Mouse (Mus musculus) frontal cortex, adult 2 months (tissue): ENCODE data around the gene Dlx5. TPM values are rescaled to one million over a fixed set of nuclear protein-coding genes. Genes with fewer than 3 reads are reported as not detected.

ENCODE experiments used
- DNase-seq, 2 experiments: peaks; one replicate each; pipeline ENCODE4 v3.0.0; 2022; ENCODE audit warnings: low spot score in 1 of 2; ENCODE audit errors: extremely low spot score in 1 of 2
- polyA plus RNA-seq: library from polyadenylated mRNA; depleted of rRNA; stranded (reverse); fragments of >200 nt; gene quantifications from 2 replicates; pipeline ENCODE4 v1.2.3, GENCODE M21; 2012

Gene Dlx5
- polyA plus RNA-seq, 1 experiment = 20.9 TPM

DNA sequence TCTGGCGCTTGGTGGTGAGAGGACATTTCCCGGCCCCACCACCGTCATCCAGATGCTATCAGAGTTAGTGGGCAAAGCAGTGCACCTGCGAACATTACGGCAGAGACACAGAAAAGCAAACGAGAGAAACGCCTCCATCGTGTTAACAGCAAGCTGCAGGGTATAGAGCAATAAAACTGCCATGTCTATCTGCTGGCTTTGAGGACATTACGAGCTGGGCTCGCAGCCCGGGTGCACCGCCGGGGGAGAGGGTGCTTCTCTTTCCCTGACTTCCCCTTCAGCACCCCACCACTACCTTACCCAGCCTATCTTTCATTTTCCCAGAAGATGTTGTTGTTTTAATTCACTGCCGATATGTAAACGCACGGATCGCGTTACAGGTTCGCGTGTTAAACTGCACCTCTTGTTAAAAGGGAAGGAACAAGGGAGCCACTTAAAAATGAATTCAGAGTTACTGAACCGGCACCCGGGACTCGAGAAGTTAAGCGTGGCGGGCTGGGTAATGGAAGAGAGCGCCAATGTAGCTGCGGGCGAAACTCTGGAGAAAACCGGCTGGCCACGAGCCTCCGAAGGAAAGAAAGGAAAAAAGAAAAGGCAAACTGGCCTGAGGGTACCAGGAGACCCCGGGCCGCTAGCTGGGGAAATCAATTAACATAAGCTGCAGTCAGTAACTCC, 21.3 kb downstream of the Dlx5 start:
- no peak for DNase-seq

- no peak for DNase-seq
Measured at GRCm38 (mm10) chr6:6859950-6860410, 21.9 kb downstream of the Dlx5 start.

GRCm38 (mm10) chr6:6859111-6859949, 22.6 kb downstream of the Dlx5 start:
- no peak for DNase-seq

DNA sequence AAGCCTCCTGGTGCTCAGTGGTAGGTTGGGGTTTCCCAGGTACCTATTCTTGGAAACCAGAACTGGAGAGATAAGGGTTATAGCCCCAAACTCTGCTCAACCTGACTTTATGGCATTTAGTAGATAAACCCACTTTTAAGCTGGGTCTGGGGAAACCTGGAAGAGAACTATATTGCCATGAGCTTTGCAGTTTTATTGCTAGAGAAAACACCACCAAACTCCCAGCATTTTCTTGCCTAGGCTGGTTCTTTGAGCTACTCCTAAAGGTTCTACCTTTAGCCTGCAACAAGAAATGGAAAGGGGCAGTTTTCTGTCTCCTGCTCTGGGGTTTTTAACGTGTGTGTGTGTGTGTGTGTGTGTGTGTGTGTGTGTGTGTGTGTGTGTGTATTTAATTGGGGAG, 23.3 kb downstream of the Dlx5 start:
- DNase-seq = no peak

- no peak for DNase-seq
Measured at GRCm38 (mm10) chr6:6857766-6858165, 24.1 kb downstream of the Dlx5 start.

DNA sequence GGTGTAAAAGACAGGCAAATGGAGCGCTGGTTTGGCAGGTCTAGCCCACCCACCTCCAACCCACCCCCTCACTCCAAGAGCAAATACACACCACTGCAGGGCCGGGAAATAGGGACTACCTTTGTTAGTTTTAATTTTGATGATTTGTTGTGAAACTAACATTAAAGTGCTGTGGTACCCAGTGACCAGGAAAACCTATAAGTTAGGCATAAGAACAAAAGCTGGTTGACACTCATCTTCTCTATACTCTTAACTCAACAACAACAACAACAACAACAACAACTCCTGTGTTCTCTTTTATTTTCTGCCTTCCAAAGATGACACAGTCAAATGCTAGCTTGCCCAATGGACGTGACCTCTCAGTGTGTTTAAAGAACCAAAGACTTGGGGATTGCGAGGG, 25.0 kb downstream of the Dlx5 start:
- DNase-seq = no peak

DNA sequence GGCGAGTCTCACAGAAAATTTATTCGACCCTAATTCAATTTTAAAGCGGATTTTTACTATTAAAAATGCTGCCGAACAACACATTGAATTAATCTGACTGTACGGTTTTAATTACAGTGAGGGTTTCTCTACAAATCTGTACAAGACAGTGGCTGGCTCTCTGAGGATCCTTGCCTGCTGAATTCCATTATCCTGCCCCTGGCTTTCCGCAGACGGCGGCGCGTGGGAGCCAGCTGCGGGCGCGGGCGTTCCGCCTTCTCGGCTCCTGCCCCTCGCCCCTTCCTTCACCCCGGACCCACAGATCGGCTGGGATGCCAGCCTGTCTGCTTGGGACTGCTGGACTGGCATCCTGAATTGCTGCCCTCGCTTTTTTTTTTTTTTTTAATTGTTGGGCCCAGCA, 25.6 kb downstream of the Dlx5 start:
- no peak for DNase-seq

DNA sequence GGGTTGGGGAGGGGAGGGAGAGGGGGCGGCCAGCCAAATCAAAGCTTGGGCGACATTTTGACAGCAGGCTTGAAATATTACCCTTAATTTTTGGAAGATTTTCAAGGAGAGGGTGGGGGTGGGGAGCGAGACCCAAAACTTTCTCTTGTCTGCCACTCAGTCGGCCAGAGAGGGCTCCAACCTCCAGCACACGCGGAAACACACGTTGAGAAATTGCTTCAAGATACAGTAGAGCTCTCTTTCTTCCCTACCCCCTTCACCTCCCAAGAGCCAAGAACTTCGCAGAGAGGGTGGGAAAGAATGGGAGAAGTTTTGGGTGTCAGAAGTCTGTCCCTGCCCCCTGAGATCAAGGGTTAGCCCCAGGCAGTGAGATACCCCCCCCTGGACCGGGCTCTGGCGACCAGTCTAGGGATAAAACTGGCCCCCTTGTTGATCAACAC, 26.1 kb downstream of the Dlx5 start:
- DNase-seq = no peak

- no peak for DNase-seq
Measured at GRCm38 (mm10) chr6:6854902-6855745, 26.8 kb downstream of the Dlx5 start.

DNA sequence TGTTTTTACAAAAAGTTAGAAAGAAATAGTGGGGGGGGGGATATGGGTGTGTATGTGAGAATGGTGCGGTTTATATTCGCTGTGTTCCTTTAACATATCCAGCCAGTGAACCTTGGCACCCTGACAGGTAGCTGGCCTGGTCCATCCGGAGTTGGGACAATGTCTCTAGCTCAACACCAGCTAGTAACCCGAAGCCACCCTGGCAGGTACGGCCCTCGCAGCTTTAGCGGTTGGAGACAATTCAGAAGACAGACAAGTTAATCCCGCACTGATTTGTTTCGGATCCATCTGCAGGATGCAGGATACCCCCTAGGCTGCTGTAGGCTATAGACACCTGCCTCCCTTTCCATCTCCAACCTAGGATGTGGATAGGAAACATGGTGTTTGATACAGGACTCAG, 27.7 kb downstream of the Dlx5 start:
- no peak for DNase-seq

- DNase-seq = no peak
Measured at GRCm38 (mm10) chr6:6852944-6853343, 28.9 kb downstream of the Dlx5 start.

DNA sequence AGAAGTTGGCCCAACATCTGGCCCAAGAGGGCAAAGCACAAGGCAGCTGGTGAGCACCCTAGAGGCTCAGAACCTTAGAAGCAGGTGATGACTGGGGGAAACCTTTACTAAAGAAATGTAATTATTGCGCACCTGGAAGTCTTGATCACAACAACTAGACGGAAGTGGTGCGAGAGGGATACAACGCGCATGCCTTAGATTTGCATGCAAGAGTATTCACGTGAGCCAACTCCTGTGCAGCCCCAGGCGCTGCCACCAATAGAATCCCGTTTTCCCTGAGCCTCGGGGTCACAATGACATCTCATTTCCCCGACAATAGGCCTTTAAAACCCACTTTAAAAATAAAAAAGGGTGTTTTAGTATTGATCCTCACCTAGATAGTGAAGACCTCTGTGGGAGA, 30.7 kb downstream of the Dlx5 start:
- DNase-seq = no peak

DNA sequence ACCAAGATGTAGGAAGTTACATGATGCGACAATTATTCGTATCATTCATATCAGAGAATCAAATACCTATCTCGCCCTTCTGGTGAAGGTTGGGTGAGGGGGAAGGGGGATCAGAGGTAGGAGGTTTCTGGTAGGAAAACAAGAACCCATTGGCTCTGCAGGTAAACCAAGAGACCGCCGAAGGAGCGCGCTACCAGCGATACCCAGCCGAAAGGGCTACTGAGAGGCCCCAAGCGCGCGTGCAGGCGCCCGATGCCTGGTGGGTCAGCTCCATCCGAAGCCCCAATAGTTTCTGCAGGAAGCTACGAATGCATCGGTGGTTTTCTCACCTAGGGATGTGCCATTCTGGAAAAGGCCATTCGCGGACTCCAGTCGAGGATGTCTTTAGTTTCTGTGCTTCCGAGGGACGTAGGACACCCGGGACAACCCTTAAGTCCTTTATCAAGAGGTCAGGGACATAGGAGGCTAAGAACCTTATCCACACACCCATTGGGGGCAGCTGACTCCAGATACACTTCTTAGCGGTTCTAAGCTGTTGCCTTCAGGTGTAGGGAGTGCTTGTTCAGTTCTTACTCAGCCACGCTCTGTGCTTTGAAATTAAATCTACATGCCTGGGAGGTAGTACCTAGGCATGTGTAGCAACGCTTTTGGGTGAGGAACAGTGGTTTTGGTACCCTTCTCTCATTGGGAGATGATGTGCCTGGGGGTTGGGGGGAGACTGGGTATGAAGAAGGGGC, 31.4 kb downstream of the Dlx5 start:
- DNase-seq = no peak

DNA sequence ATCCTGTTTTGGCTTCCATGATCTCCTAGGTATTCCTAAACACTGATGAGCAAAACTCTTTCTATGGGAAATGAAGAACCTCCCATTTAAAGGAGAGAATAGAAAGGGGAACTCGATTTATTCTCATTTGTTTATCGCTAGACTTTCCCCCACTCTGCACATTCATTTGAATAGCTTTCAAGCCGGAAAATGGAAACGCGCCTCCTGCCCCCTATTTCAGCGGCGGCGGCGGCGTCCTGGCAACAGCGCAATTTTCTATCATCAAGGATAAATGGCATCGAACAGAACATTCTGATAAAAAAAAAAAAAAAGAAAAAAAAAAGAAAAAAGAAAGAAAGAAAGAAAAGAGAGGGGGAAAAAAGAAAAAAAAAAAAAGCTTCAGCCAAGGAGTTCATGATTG, 32.1 kb downstream of the Dlx5 start:
- no peak for DNase-seq

GRCm38 (mm10) chr6:6848541-6848940, 33.3 kb downstream of the Dlx5 start:
- DNase-seq = no peak

GRCm38 (mm10) chr6:6833301-6833700, 48.6 kb downstream of the Dlx5 start:
- DNase-seq = no peak

GRCm38 (mm10) chr6:6830446-6830845, 51.4 kb downstream of the Dlx5 start:
- DNase-seq = no peak
